Mouse (Mus musculus) ZHBTc4 (cell line): Measurements from ENCODE around the gene Ift27.
A peak's percentile ranks its signal among the peaks of the same experiment; 100 is the strongest.

Experiments used
- DNase-seq: peaks from one replicate; pipeline ENCODE4 v3.0.0-alpha.2; 2011; ENCODE audit warnings: low read depth, low spot score

Ift27 gene

GRCm38 (mm10) chr15:78172256-78172898 lies 1.5 kb downstream of the Ift27 start:
- DNase-seq: no peak

DNA sequence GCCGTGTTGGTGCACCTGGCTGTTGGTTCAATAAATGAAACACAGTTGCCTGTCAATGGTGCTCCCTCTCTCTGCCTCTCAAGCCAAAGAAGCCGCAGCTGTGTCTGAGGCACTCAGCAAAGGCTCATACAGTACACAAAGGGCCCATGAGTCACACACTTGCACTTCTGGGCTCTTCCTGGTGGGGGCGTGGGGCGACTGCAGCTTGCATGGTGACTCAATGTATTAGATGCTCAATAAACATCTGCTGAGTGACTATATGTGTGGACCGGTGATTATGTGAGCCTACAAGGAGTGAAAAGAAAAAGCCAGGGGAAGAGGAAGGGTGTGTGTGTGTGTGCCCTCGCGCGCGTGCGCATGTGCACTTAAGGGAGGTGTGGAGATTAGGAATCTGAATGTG lies 2.3 kb downstream of the Ift27 start:
- DNase-seq: peak; percentile 73

DNA sequence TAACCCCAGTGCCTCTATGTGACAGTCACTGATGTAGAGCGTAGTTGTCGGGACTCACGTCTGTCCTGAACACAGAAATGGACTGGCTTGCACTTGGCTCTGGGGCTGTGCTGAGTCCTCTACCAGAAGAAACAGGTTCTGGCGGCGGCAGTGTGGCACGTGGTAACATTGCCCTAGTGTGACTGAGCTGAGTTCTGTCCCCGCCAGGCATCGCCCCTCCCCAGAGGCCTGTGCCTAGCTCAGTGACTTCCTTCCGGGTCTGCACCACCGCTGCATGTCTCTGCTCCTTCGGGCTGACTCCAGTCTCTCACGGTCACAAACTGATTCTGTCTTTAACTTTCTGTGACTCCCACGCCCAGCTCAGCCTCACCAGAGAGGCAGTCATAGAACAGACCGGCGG lies 3.2 kb downstream of the Ift27 start:
- peak; percentile 39 for DNase-seq

DNA sequence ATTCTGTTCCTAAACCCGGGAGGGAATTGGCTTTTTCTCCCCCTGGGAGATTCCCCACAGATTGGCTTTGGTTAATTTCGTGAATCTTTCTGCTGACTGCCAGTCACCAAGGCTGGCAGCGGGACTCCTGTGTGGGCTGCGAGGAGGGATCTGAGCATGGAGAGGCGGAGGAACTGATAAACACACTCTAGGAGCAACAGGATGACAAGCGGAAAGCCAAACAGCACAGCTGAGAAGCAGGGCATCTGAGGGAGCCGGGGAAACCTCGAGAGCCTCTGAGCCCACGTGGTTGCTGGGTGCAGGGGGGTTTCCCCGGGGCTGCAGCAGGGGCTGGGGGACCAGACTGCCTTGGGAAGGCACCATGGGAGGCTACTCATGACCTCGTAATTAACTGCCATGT lies 4.3 kb downstream of the Ift27 start:
- no peak for DNase-seq

DNA sequence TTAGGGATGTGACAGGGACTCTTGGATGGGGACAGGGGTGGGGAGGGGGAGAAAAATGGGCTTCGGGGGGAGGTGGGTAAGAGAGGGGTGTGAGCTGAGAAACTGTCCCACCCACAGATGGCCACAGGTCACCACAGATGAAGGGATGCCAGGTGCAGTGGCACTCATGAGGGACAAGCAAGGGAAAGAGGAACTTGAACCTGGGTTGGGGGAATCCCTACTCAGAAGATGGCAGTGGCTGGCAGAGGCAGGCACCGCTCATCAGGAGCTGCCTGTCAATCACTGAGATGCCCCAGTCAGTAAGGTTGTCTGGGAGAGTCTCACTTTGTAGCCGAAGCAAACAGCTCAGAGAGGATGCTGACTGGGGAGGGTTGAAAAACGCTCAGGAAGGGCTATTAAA lies 8.6 kb downstream of the Ift27 start:
- no peak for DNase-seq

GRCm38 (mm10) chr15:78164466-78164865 lies 9.4 kb downstream of the Ift27 start:
- no peak for DNase-seq

DNA sequence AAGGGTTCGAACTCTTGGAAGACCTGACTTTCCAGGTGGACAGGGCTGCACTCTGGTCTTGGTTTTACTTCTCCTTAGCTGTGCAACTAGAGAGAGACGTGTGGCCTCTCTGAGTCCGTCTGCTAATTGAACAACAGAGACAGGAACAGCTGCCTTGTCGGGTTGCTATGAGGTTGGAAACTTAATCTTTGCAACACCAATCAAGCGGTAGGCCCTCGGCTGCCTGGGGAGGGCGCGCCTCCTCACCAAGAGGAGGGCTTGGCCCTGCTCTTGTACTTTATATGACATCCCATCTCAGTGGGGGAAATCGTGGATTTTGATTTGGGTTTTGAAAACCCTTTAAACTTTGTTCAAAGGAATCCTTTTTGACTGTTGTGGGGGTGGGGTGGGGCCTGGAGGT lies 12.0 kb downstream of the Ift27 start:
- no peak for DNase-seq

GRCm38 (mm10) chr15:78158335-78158734 lies 15.6 kb downstream of the Ift27 start:
- DNase-seq: no peak

GRCm38 (mm10) chr15:78157824-78158223 lies 16.1 kb downstream of the Ift27 start:
- DNase-seq: no peak

DNA sequence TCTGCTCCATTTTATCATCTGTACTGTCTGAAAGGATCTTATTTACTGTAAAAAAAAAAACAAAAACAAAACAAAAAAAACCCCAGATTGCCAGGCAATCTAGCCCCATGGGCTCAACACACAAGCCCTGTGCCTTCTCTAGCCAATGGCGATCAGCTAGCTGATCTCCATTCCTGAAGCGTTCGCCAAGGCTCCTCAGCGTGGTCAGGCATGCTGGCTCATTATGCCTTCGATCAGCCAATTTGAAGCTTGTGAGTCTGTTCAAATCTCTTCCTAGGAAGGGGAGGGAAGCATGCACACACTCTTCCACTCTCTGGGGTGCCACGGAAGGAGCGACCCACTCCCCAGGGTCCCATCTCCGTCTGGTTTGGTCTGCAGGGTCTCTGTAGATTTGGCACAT lies 16.6 kb downstream of the Ift27 start:
- DNase-seq: no peak

DNA sequence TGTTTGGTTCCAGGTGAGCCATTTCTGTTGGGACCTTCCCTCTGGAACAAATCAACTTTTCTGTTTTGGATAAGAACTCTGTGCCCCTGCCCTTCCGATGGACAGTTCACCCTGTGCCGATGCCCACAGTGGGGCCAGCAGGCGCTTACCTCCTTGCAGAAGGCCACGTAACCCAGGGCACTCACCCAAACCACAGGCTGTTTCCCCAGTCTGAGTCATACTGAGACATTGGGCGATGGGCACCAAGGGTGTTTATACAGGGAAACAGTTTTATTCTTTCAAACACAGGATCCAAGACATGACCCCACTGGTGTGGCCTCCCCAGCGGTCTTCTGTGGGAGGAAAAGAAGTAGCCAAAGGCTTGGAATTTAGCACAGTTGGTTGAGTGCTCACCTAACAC lies 18.5 kb downstream of the Ift27 start:
- DNase-seq: no peak

- peak; percentile 28 for DNase-seq
Measured at GRCm38 (mm10) chr15:78153045-78153775, 20.7 kb downstream of the Ift27 start.

DNA sequence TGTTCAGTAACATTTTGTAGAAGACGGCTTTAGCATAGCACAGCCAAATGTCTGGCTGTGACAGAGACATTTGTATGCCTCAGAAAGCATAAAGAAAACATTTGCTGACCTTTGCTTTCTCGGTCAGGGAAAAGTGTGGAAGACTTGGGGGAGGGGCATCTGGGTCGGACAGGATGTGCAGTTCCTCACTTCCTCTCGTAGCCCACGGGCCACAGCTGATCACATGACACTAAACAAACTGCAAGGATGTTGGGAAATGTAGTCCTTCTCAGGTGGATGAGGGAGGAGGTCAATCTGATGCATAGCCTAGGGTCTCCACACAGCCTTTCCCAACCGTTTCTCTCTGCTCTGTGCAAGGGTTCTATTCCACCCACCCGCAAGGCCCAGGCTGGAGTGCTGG lies 25.3 kb downstream of the Ift27 start:
- DNase-seq: peak; percentile 53

- DNase-seq: peak; percentile 54
Measured at GRCm38 (mm10) chr15:78140226-78140625, 33.7 kb downstream of the Ift27 start.

GRCm38 (mm10) chr15:78134606-78135005 lies 39.3 kb downstream of the Ift27 start:
- DNase-seq: no peak

- no peak for DNase-seq
Measured at GRCm38 (mm10) chr15:78133389-78133788, 40.5 kb downstream of the Ift27 start.

- peak; percentile 99 for DNase-seq
Measured at GRCm38 (mm10) chr15:78119704-78120103, 54.2 kb downstream of the Ift27 start, which contains the start of gene Cacng2. TSS of gene Cacng2 (minus strand) at chr15:78120028.

DNA sequence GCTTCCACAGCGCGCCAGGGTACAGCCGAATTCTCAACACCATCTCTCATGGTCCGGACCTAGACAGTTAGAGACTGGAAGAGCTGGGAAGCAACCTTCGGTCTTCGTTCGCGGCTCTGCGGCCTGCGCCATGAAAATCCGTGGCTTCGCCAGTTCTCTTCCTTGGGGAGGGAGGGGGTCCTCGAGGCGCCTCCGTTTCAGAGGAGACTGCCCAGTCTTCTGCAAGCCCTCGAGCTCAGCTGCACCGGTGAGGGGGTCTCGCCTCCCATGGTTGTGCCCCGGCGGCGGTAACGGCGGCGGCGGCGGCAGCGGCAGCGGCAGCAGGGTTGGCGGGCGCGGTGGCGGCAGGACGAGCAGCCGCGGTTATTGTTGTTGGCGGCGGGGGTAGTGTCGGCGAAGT lies 54.7 kb downstream of the Ift27 start:
- DNase-seq: peak; percentile 21

DNA sequence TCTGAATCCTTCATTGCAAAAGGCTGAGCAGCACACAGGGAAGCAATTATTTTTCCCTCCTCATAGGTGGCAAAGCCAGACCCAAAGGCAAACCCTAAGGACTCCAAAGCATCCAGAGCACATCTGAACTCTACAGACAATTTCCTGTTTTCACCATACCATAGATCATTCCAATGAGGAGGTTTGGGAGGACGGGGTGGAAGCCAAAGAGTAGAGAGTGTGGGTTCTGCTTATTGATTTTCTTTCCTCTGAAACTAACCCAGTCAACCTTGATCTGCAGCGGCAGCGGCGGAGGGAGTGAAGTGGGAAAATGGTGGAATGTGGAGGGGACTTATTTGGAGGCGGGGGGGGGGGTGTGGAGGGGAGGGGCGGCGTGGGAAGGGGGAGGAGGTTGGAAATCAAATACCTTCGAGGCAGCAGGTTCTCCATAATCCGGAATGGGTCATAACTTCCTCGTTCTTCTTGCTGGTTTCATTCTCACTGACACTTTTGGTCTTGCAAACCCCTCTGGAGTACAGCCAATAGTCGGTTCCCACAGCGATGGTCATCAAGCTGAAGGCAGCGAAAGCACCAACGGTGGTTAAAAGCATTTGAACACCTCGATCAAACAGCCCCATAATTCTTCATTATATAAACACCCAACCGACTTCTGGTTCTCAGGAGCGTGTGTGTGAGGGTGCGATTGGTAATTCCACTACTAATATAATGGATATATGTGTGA lies 55.5 kb downstream of the Ift27 start:
- DNase-seq: no peak

- DNase-seq: no peak
Measured at GRCm38 (mm10) chr15:78117731-78118130, 56.2 kb downstream of the Ift27 start.

GRCm38 (mm10) chr15:78116936-78117335 lies 57.0 kb downstream of the Ift27 start:
- DNase-seq: no peak

- no peak for DNase-seq
Measured at GRCm38 (mm10) chr15:78116244-78116643, 57.7 kb downstream of the Ift27 start.
